ENCODE assay signal across 1 mouse cellular context in genomic region chr9:65655540-65655939, GRCm38 (mm10).
TF ChIP-seq lines count a peak whose summit lies in the region.

No protein-coding gene starts in this region.

TF ChIP-seq in CH12.LX, 34 proteins besides CTCF, POLR2A, EP300 and RAD21 (continued from another document):
- no peak for TF ChIP-seq TCF12 (IDR thresholded peaks at IDR 0.05; ENCODE audit: low read depth, low read length)
